Mouse (Mus musculus) embryonic facial prominence, embryonic 10.5 days (tissue): Measurements from ENCODE around the gene Sar1b. TPM values are rescaled to one million over a fixed set of nuclear protein-coding genes. Genes with fewer than 3 reads are reported as not detected.

ENCODE experiments used
- DNase-seq: peaks from one replicate; pipeline ENCODE4 v3.0.0-alpha.2; 2017; ENCODE audit warnings: low spot score
- H3K27ac ChIP-seq: fragments of 300-500 bp; sonication (generic); replicated peaks from 2 replicates; pipeline ENCODE4 v1.5.1; 2016; ENCODE audit warnings: mild to moderate bottlenecking
- H3K27me3 ChIP-seq: fragments of 300-500 bp; sonication (generic); replicated peaks from 2 replicates; pipeline ENCODE4 v1.6.1; 2016; ENCODE audit warnings: low read depth, mild to moderate bottlenecking; ENCODE audit not compliant: poor library complexity, severe bottlenecking
- H3K36me3 ChIP-seq: fragments of 300-500 bp; sonication (generic); replicated peaks from 2 replicates; pipeline ENCODE4 v1.6.1; 2016; ENCODE audit warnings: mild to moderate bottlenecking, moderate library complexity
- H3K4me1 ChIP-seq: fragments of 300-500 bp; sonication (generic); 2 replicates; pipeline ENCODE4 v1.6.1; 2016
- H3K4me3 ChIP-seq: fragments of 300-500 bp; sonication (generic); 2 replicates; pipeline ENCODE4 v1.5.1; 2016; ENCODE audit warnings: mild to moderate bottlenecking, moderate library complexity
- H3K9me3 ChIP-seq: fragments of 300-500 bp; sonication (generic); 2 replicates; pipeline ENCODE4 v1.6.1; 2016; ENCODE audit warnings: mild to moderate bottlenecking
- WGBS: fragments of 180-500 bp; shearing (Covaris S2); methylation state at CpG from one replicate; pipeline ENCODE4 v1.1.7; 2016; 5-methylcytosine and 5-hydroxymethylcytosine counted together
- polyA plus RNA-seq: library from polyadenylated mRNA; unstranded; fragments of >200 nt; fragmentation: Nextera tagmentation; extraction: Ambion mirVana; gene quantifications from 2 replicates; pipeline ENCODE4 v1.2.1, GENCODE M21; 2016

The Sar1b gene
- polyA plus RNA-seq, 1 experiment from 2014 or later, result 94.9 TPM

DNA sequence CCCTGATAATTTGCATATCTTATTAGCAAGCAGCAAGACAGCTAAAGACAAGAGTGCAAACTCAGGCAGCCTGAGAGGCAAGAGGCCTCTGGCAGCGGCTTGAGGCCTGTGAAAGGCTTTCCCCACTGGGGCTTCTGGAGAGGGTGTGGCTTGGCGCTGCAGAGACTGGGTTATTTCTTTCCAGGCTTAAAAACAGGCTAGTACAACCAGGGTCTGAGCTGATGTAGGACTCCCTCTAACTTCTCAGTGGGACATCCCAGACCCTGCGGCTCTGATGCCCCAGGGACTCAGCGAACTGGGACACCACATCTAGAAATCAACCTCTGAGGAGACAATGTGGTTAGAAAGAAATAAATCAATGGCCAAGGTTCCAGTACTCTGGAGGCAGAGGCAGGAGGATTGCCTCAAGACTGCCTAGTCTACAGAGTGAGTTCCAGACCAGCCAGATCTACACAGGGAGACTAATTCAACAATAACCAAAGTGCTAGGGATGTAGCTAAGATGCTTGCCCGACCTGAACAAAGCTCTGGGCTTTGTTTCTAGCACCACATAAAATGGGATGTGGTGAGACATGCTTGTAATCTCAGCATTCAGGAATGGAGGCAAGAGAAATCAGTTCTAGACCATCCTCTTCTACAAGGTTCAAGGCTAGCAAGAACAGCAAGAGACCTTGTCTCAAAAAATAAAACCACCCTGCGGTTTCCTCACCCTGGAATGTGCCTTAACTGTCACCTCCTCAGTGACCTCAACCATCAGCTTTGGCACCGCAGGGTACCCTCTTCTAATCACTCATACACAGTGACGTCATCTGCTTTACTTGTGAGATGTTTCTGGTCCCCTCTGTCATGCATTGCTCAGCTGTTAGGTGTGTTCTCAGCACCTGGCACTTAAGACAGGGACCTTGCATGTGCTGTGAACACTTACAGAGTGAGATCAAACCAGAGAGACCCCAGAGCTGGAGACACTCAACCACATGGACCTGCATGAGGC lies 74.0 kb downstream of the Sar1b start:
- H3K4me3 ChIP-seq, result no peak overlapping the region
- peaks cover 13% of the 10 kb centered on the region for H3K4me1 ChIP-seq
- whole genome bisulfite sequencing, result 79% methylated on average over 8 of the region's 8 CpGs
- H3K9me3 ChIP-seq, result no peaks in the 10 kb centered on the region
- no peaks in the 10 kb centered on the region for H3K36me3 ChIP-seq
- H3K27me3 ChIP-seq, result no peaks in the 10 kb centered on the region
- DNase-seq, result no peak
- no peak overlapping the region for H3K27ac ChIP-seq

GRCm38 (mm10) chr11:51839106-51839505 lies 75.6 kb downstream of the Sar1b start:
- no peak overlapping the region for H3K4me3 ChIP-seq
- 70% methylated on average over 2 of the region's 2 CpGs for WGBS
- no peaks in the 10 kb centered on the region for H3K9me3 ChIP-seq
- H3K36me3 ChIP-seq, result no peaks in the 10 kb centered on the region
- DNase-seq, result no peak
- no peak overlapping the region for H3K27ac ChIP-seq
- H3K27me3 ChIP-seq, result no peaks in the 10 kb centered on the region
- H3K4me1 ChIP-seq, result peaks cover 7% of the 10 kb centered on the region

GRCm38 (mm10) chr11:51839973-51840372 lies 76.5 kb downstream of the Sar1b start:
- Histone ChIP-seq H3K9me3 (no peaks in the 10 kb centered on the region), H3K4me3 (no peak overlapping the region), H3K36me3 (no peaks in the 10 kb centered on the region), H3K27ac (no peak overlapping the region), H3K4me1 (peaks cover 9% of the 10 kb centered on the region), H3K27me3 (no peaks in the 10 kb centered on the region)
- no peak for DNase-seq
- WGBS, result 80% methylated on average over 11 of the region's 11 CpGs

DNA sequence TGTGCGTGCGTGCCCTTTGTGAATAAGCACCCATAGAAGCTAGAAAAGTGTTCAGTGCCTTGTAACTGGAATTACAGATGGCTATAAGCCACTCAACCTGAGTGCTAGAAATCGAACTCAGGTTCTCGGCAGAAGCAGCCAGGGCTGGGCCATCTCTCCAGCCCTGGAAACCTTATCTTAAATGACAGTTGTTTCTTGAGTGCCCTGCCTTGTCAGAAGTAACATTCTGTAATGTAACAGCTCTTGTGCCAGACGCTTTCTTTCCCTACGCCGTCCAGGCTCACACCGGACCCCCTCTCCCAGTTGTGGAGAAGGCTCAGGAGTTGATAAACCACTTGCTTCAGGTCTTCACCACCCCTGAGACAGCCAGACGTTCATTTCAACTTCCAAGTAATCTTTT lies 77.2 kb downstream of the Sar1b start:
- no peak for DNase-seq
- 89% methylated on average over 9 of the region's 9 CpGs for WGBS

GRCm38 (mm10) chr11:51841149-51841548 lies 77.7 kb downstream of the Sar1b start:
- Histone ChIP-seq H3K4me1 (peaks cover 9% of the 10 kb centered on the region), H3K9me3 (no peaks in the 10 kb centered on the region), H3K27ac (no peak overlapping the region), H3K27me3 (no peaks in the 10 kb centered on the region), H3K4me3 (no peak overlapping the region), H3K36me3 (no peaks in the 10 kb centered on the region)
- no peak for DNase-seq
- WGBS, result 70% methylated on average over 9 of the region's 9 CpGs

More for the DNA sequence above, 77.2 kb downstream of the Sar1b start:
- no peak overlapping the region for H3K4me3 ChIP-seq
- H3K4me1 ChIP-seq, result peaks cover 9% of the 10 kb centered on the region
- H3K27me3 ChIP-seq, result no peaks in the 10 kb centered on the region
- H3K27ac ChIP-seq, result no peak overlapping the region
- no peaks in the 10 kb centered on the region for H3K9me3 ChIP-seq
- H3K36me3 ChIP-seq, result no peaks in the 10 kb centered on the region

Other genes with a start within 250 kb of the Sar1b start
- 15.9 and 17.6 TPM in 2 replicates for gene Phykpl, start 178.9 kb upstream of the Sar1b start, polyA plus RNA-seq
- gene Hnrnpab, start 156.8 kb upstream of the Sar1b start, polyA plus RNA-seq, result 636 and 666 TPM in 2 replicates
- gene Nhp2, start 144.0 kb upstream of the Sar1b start, polyA plus RNA-seq, result 260 and 276 TPM in 2 replicates
- gene Rmnd5b, start 127.8 kb upstream of the Sar1b start, polyA plus RNA-seq, result 32.7 and 38.1 TPM in 2 replicates
- gene N4bp3, start 112.8 kb upstream of the Sar1b start, polyA plus RNA-seq, result 15.8 and 17.4 TPM in 2 replicates
- gene D930048N14Rik, start 112.7 kb upstream of the Sar1b start, polyA plus RNA-seq, result 1.6 and 2.4 TPM in 2 replicates
- gene 0610009B22Rik, start 74.8 kb upstream of the Sar1b start, polyA plus RNA-seq, result 84.2 TPM in 2 replicates
- gene Sec24a, start 53 bp upstream of the Sar1b start, polyA plus RNA-seq, result 13.5 and 14.3 TPM in 2 replicates
- gene Jade2, start 94.0 kb downstream of the Sar1b start, polyA plus RNA-seq, result 0.65 and 0.80 TPM in 2 replicates
- gene Cdkn2aipnl, start 204.0 kb downstream of the Sar1b start, polyA plus RNA-seq, result 128 and 133 TPM in 2 replicates
- gene Ube2b, start 237.1 kb downstream of the Sar1b start, polyA plus RNA-seq, result 220 and 223 TPM in 2 replicates
- gene Cdkl3, start 240.5 kb downstream of the Sar1b start, polyA plus RNA-seq, result 10.6 and 14.0 TPM in 2 replicates